Mouse (Mus musculus): Measurements from ENCODE around the gene Ilf2.

Ilf2 gene

GRCm38 (mm10) chr3:90462579-90462978 is 13.3 kb upstream of the Ilf2 start:
- in situ Hi-C loops (cut with MboI, MseI) = loop anchor here (10.0 kb wide), 1 partner anchor 48 kb away; no protein-coding TSS in a partner anchor

GRCm38 (mm10) chr3:90464552-90465080 is 11.3 kb upstream of the Ilf2 start:
- in situ Hi-C loops (cut with MboI, MseI) = loop anchor here (10.0 kb wide), 1 partner anchor 50 kb away; no protein-coding TSS in a partner anchor

- in situ Hi-C loops (cut with MboI, MseI) = loop anchor here (10.0 kb wide), 1 partner anchor 50 kb away; no protein-coding TSS in a partner anchor
Measured at GRCm38 (mm10) chr3:90465081-90465685, 10.7 kb upstream of the Ilf2 start.

- in situ Hi-C loops (cut with MboI, MseI) = loop anchor here (10.0 kb wide), 1 partner anchor 51 kb away; no protein-coding TSS in a partner anchor
Measured at GRCm38 (mm10) chr3:90465686-90466310, 10.1 kb upstream of the Ilf2 start, which contains the start of gene Npr1. Gene Npr1, minus strand, starts transcription at chr3:90465866.

- in situ Hi-C loops (cut with MboI, MseI) = loop anchor here (10.0 kb wide), 1 partner anchor 52 kb away; no protein-coding TSS in a partner anchor
Measured at GRCm38 (mm10) chr3:90466311-90466766, 9.6 kb upstream of the Ilf2 start.

GRCm38 (mm10) chr3:90467618-90468300 is 8.2 kb upstream of the Ilf2 start:
- in situ Hi-C loops (cut with MboI, MseI) = loop anchor here (10.0 kb wide), 1 partner anchor 53 kb away; no protein-coding TSS in a partner anchor

- in situ Hi-C loops (cut with MboI, MseI) = no loop called here
Measured at GRCm38 (mm10) chr3:90472213-90472612, 3.7 kb upstream of the Ilf2 start.

- in situ Hi-C loops (cut with MboI, MseI) = no loop called here
Measured at GRCm38 (mm10) chr3:90475151-90475830, 635 bp upstream of the Ilf2 start.

GRCm38 (mm10) chr3:90486998-90487397 is 11.1 kb downstream of the Ilf2 start:
- in situ Hi-C loops (cut with MboI, MseI) = no loop called here

- in situ Hi-C loops (cut with MboI, MseI) = no loop called here
Measured at GRCm38 (mm10) chr3:90488576-90488975, 12.7 kb downstream of the Ilf2 start.

- in situ Hi-C loops (cut with MboI, MseI) = no loop called here
Measured at GRCm38 (mm10) chr3:90490696-90491256, 14.8 kb downstream of the Ilf2 start, which contains the start of gene Snapin. Gene Snapin, minus strand, starts transcription at chr3:90491033.

- in situ Hi-C loops (cut with MboI, MseI) = no loop called here
Measured at GRCm38 (mm10) chr3:90491350-90491749, 15.4 kb downstream of the Ilf2 start.

GRCm38 (mm10) chr3:90493831-90494540 is 18.1 kb downstream of the Ilf2 start:
- in situ Hi-C loops (cut with MboI, MseI) = no loop called here

GRCm38 (mm10) chr3:90495850-90496525 is 20.1 kb downstream of the Ilf2 start:
- in situ Hi-C loops (cut with MboI, MseI) = no loop called here

GRCm38 (mm10) chr3:90497597-90497996 is 21.7 kb downstream of the Ilf2 start:
- in situ Hi-C loops (cut with MboI, MseI) = no loop called here

GRCm38 (mm10) chr3:90503444-90503843 is 27.5 kb downstream of the Ilf2 start:
- in situ Hi-C loops (cut with MboI, MseI) = loop anchor here (10.0 kb wide), 1 partner anchor 1149 kb away; no protein-coding TSS in a partner anchor

GRCm38 (mm10) chr3:90505216-90505615 is 29.3 kb downstream of the Ilf2 start:
- in situ Hi-C loops (cut with MboI, MseI) = loop anchor here (10.0 kb wide), 1 partner anchor 1150 kb away; no protein-coding TSS in a partner anchor

- in situ Hi-C loops (cut with MboI, MseI) = loop anchor here (10.0 kb wide), 1 partner anchor 1152 kb away; no protein-coding TSS in a partner anchor
Measured at GRCm38 (mm10) chr3:90506362-90506761, 30.4 kb downstream of the Ilf2 start.

- in situ Hi-C loops (cut with MboI, MseI) = loop anchor here (10.0 kb wide), 1 partner anchor 1154 kb away; no protein-coding TSS in a partner anchor
Measured at GRCm38 (mm10) chr3:90508287-90508949, 32.5 kb downstream of the Ilf2 start.

All from T-helper 2 cell (primary cell).